8 mouse cellular contexts compared by ENCODE assay signal in the genomic region with DNA sequence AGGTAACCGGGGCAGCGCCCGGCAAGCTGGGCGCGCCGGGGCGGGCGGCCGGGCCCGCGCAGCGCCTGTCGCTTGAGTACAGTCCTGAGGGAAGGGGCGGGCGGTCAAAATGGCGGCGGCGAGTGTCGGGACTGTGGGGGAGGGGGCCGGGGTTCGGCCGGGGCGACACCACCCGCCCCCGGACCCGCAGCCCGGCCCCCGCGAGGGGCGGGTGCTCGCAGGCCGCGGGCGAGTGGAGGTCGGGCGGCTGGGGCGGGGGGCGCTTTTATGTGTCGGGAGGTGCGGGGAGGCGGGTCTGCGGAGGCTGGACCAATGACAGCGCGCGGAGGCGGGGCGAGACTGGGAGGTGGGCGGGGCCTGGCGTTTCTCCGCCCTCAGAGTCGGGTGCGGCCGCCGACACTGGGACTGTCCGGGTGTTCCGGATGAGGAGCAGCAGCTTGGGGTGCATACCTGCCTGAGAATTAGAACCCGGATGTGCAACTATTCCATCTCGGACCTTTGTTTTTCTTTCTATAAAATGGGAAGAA. TPM values are rescaled to one million over a fixed set of nuclear protein-coding genes. Genes with fewer than 3 reads are reported as not detected.
DNase-seq lines count a peak whose midpoint lies in the region; ATAC-seq and TF ChIP-seq lines count a peak whose summit lies in the region.

No protein-coding gene starts in this region.

- no peaks in the 10 kb centered on the region for H3K27me3 ChIP-seq in intestine, postnatal 0 days (replicated peaks; ENCODE audit: control insufficient read depth, insufficient read depth, low read length)
- H3K27me3 ChIP-seq in midbrain, embryonic 10.5 days (ENCODE audit: low read depth, poor library complexity, severe bottlenecking): no peaks in the 10 kb centered on the region

- peak overlapping the region; percentile 82 for H3K9ac ChIP-seq in intestine, postnatal 0 days (ENCODE audit: low read depth, low read length)

- peak overlapping the region; percentile 79 for H3K4me2 ChIP-seq in intestine, postnatal 0 days (replicated peaks; ENCODE audit: low read depth)

- peak; percentile 99 for DNase-seq in adrenal gland, postnatal 10 days
- DNase-seq in embryo, embryonic 9.5 days (ENCODE audit: extremely low spot score): peak; percentile 96
- DNase-seq in gastrocnemius, postnatal 4 days (ENCODE audit: low spot score in 2 of 2): peak; percentile 96 to 98
- peak; percentile 94 for DNase-seq in left cerebral cortex, postnatal 36 days (ENCODE audit: low spot score in 2 of 2)
- peak; percentile 96 for DNase-seq in midbrain, embryonic 10.5 days (ENCODE audit: low spot score)
- DNase-seq in right cerebral cortex, postnatal 36 days (ENCODE audit: low spot score in 2 of 2): peak; percentile 91
- peak; percentile 96 to 97 for DNase-seq in urinary bladder, postnatal 4 days (ENCODE audit: low spot score in 2 of 2)

- TF ChIP-seq CTCF in intestine, postnatal 0 days (IDR thresholded peaks at IDR 0.05; ENCODE audit: low read depth): no peak

- peak overlapping the region; percentile 87 for H3K4me3 ChIP-seq in intestine, postnatal 0 days (ENCODE audit: low read depth, low read length)
- peak overlapping the region; percentile 90 for H3K4me3 ChIP-seq in midbrain, embryonic 10.5 days

- H3K27ac ChIP-seq in intestine, postnatal 0 days (ENCODE audit: low read depth, low read length): peak overlapping the region; percentile 97
- H3K27ac ChIP-seq in midbrain, embryonic 10.5 days (replicated peaks): peak overlapping the region; percentile 97

- H3K4me1 ChIP-seq in intestine, postnatal 0 days (replicated peaks; ENCODE audit: control insufficient read depth, insufficient read depth, low read length): no peaks in the 10 kb centered on the region; the same call in none of the 2 replicates
- H3K4me1 ChIP-seq in midbrain, embryonic 10.5 days: peaks cover 45% of the 10 kb centered on the region

- WGBS in intestine, postnatal 0 days: under 1% methylated on average over 52 of the region's 58 CpGs
- under 1% methylated on average over 58 of the region's 58 CpGs for WGBS in midbrain, embryonic 10.5 days

- H3K36me3 ChIP-seq in intestine, postnatal 0 days (ENCODE audit: control insufficient read depth, insufficient read depth): 0 out of 2 replicates have a peak, but pooled peaks cover 2% of the 10 kb centered on the region
- H3K36me3 ChIP-seq in midbrain, embryonic 10.5 days: no peaks in the 10 kb centered on the region

- H3K9me3 ChIP-seq in intestine, postnatal 0 days (ENCODE audit: control insufficient read depth): no peaks in the 10 kb centered on the region
- H3K9me3 ChIP-seq in midbrain, embryonic 10.5 days (replicated peaks): no peaks in the 10 kb centered on the region

- intact Hi-C loops in left cerebral cortex, postnatal 36 days (cut with DNase I): loop anchor here (5.0 kb wide), 1 partner anchor 55 kb away; a partner anchor contains a TSS

- ATAC-seq in intestine, postnatal 0 days: peak; percentile 82

RNA-seq across cellular contexts. Expression of a gene that starts 0.5 kb away (rescaled TPM):
- 10 to 100 TPM; 12.4 to 14.7 TPM for total RNA-seq in adrenal gland, postnatal 10 days (2021)
- 10 to 100 TPM; 10.1 to 11.7 TPM for total RNA-seq in gastrocnemius, postnatal 4 days (2021)
- 3.1 and 3.3 TPM in 2 replicates for polyA plus RNA-seq in intestine, postnatal 0 days (2015; fragmentation: Nextera tagmentation; extraction: Ambion mirVana)
- total RNA-seq in left cerebral cortex, postnatal 36 days (2021): 10 to 100 TPM; 17.9 to 32.4 TPM
- polyA plus RNA-seq in midbrain, embryonic 10.5 days (2016; fragmentation: Nextera tagmentation; extraction: Ambion mirVana): 7.7 and 8.6 TPM in 2 replicates

RNA-seq across cellular contexts. Expression of a gene that starts 2.2 kb away (rescaled TPM):
- total RNA-seq in adrenal gland, postnatal 10 days (2021): 1 to 10 TPM; 2.2 to 3.1 TPM
- total RNA-seq in gastrocnemius, postnatal 4 days (2021): 1 to 10 TPM; 2.5 to 3.2 TPM
- polyA plus RNA-seq in intestine, postnatal 0 days (2015; fragmentation: Nextera tagmentation; extraction: Ambion mirVana): 1.0 and 1.1 TPM in 2 replicates
- 1 to 10 TPM; 4.1 to 4.4 TPM for total RNA-seq in left cerebral cortex, postnatal 36 days (2021)
- polyA plus RNA-seq in midbrain, embryonic 10.5 days (2016; fragmentation: Nextera tagmentation; extraction: Ambion mirVana): 0.69 and 1.6 TPM in 2 replicates

RNA-seq across cellular contexts. Expression of a gene that starts 22.3 kb away (rescaled TPM):
- total RNA-seq in adrenal gland, postnatal 10 days (2021): under 1 TPM in 1 of 2 experiments, not detected in 1; 0.51 TPM
- total RNA-seq in gastrocnemius, postnatal 4 days (2021): not detected
- 0.42 TPM in 1 of 2 replicates, not detected in the other for polyA plus RNA-seq in intestine, postnatal 0 days (2015; fragmentation: Nextera tagmentation; extraction: Ambion mirVana)
- not detected for total RNA-seq in left cerebral cortex, postnatal 36 days (2021)
- 0.20 TPM in 1 of 2 replicates, not detected in the other for polyA plus RNA-seq in midbrain, embryonic 10.5 days (2016; fragmentation: Nextera tagmentation; extraction: Ambion mirVana)

RNA-seq across cellular contexts. Expression of a gene that starts 24.7 kb away (rescaled TPM):
- 1 to 10 TPM; 5.3 to 6.9 TPM for total RNA-seq in adrenal gland, postnatal 10 days (2021)
- 1 to 10 TPM in 1 of 2 experiments, under 1 TPM in 1; 0.93 to 1.4 TPM for total RNA-seq in gastrocnemius, postnatal 4 days (2021)
- 0.29 and 0.31 TPM in 2 replicates for polyA plus RNA-seq in intestine, postnatal 0 days (2015; fragmentation: Nextera tagmentation; extraction: Ambion mirVana)
- under 1 TPM; 0.49 to 0.52 TPM for total RNA-seq in left cerebral cortex, postnatal 36 days (2021)
- 0.17 and 0.21 TPM in 2 replicates for polyA plus RNA-seq in midbrain, embryonic 10.5 days (2016; fragmentation: Nextera tagmentation; extraction: Ambion mirVana)

RNA-seq across cellular contexts. Expression of a gene that starts 37.5 kb away (rescaled TPM):
- 10 to 100 TPM; 17.7 to 20.6 TPM for total RNA-seq in adrenal gland, postnatal 10 days (2021)
- 10 to 100 TPM; 15.6 to 17.5 TPM for total RNA-seq in gastrocnemius, postnatal 4 days (2021)
- 8.6 and 10.4 TPM in 2 replicates for polyA plus RNA-seq in intestine, postnatal 0 days (2015; fragmentation: Nextera tagmentation; extraction: Ambion mirVana)
- 10 to 100 TPM; 15.7 to 19.8 TPM for total RNA-seq in left cerebral cortex, postnatal 36 days (2021)
- polyA plus RNA-seq in midbrain, embryonic 10.5 days (2016; fragmentation: Nextera tagmentation; extraction: Ambion mirVana): 16.3 and 17.5 TPM in 2 replicates

Comparison
In these comparisons a context has a peak if more than half of its experiments do, and no peak if none do; other contexts are left out.
1. Peak in every context shown above with its lines: DNase-seq, ATAC-seq, H3K4me3 ChIP-seq and H3K27ac ChIP-seq.